Mouse (Mus musculus) cortical plate, adult 2 months (tissue): ENCODE measurements around the gene Ptgds.

Experiments
- CTCF ChIP-seq: fragments of 200-500 bp; IDR thresholded peaks from 2 replicates; pipeline ENCODE4 v1.5.1; 2011; ENCODE audit warnings: mild to moderate bottlenecking, control low read depth, low read length; ENCODE audit not compliant: insufficient read depth; ENCODE audit errors: extremely low read depth
- POLR2A ChIP-seq: fragments of 200-500 bp; IDR thresholded peaks from 2 replicates; pipeline ENCODE4 v1.6.1; 2011; ENCODE audit warnings: mild to moderate bottlenecking, low read length, control low read depth; ENCODE audit not compliant: insufficient read depth; ENCODE audit errors: extremely low read depth

GRCm38 (mm10) chr2:25465256-25465655, 4.6 kb downstream of the Ptgds start:
- TF ChIP-seq POLR2A: no peak
- no peak for TF ChIP-seq CTCF
